Mouse (Mus musculus) liver, adult 2 months (tissue): ENCODE results near the gene Gm609. TPM values are rescaled to one million over a fixed set of nuclear protein-coding genes. Genes with fewer than 3 reads are reported as not detected.
"Not testable (repeated sequence)": the region's sequence is repeated elsewhere in the genome, so short reads cannot be mapped to it uniquely, and the experiment has no call there.

ENCODE experiments used
- DNase-seq: peaks from one replicate; pipeline ENCODE4 v3.0.0-alpha.2; 2011; ENCODE audit warnings: low read depth, low spot score; ENCODE audit errors: extremely low read depth
- H3K27ac ChIP-seq: fragments of 200-500 bp; replicated peaks from 2 replicates; pipeline ENCODE4 v1.5.1; 2012; ENCODE audit warnings: low read depth, mild to moderate bottlenecking, control low read depth, inconsistent platforms, low read length; ENCODE audit not compliant: insufficient read depth
- H3K27me3 ChIP-seq: fragments of 200-500 bp; 2 replicates; pipeline ENCODE4 v1.6.1; 2012; ENCODE audit warnings: mild to moderate bottlenecking, moderate library complexity, low read length, inconsistent platforms; ENCODE audit not compliant: control insufficient read depth, insufficient read depth
- H3K36me3 ChIP-seq: fragments of 200-500 bp; 2 replicates; pipeline ENCODE4 v1.6.1; 2012; ENCODE audit warnings: low read length, inconsistent platforms; ENCODE audit not compliant: control insufficient read depth, insufficient read depth
- H3K4me1 ChIP-seq: fragments of 200-500 bp; 2 replicates; pipeline ENCODE4 v1.6.1; 2011; ENCODE audit warnings: low read length; ENCODE audit not compliant: control insufficient read depth, insufficient read depth
- H3K4me3 ChIP-seq: fragments of 200-500 bp; 2 replicates; pipeline ENCODE4 v1.5.1; 2011; ENCODE audit warnings: low read depth, mild to moderate bottlenecking, control low read depth, low read length, moderate library complexity; ENCODE audit not compliant: insufficient read depth
- H3K79me2 ChIP-seq: fragments of 200-500 bp; 2 replicates; pipeline ENCODE4 v1.6.1; 2012; ENCODE audit warnings: inconsistent platforms, mild to moderate bottlenecking, low read length, moderate library complexity; ENCODE audit not compliant: control insufficient read depth, insufficient read depth
- H3K9ac ChIP-seq: fragments of 200-500 bp; 2 replicates; pipeline ENCODE4 v1.6.1; 2012; ENCODE audit warnings: low read depth, mild to moderate bottlenecking, control low read depth, inconsistent platforms, low read length
- CTCF ChIP-seq: fragments of 200-500 bp; IDR thresholded peaks from 2 replicates; pipeline ENCODE4 v1.5.1; 2011; ENCODE audit warnings: low read depth, low read length, control low read depth
- POLR2A ChIP-seq: fragments of 200-500 bp; IDR thresholded peaks from 2 replicates; pipeline ENCODE4 v1.6.1; 2011; ENCODE audit warnings: low read length, control low read depth; ENCODE audit not compliant: insufficient read depth; ENCODE audit errors: extremely low read depth
- WGBS: fragments of 180-500 bp; shearing (Covaris S2); methylation state at CpG from one replicate; pipeline ENCODE4 v1.1.7; 2018; 5-methylcytosine and 5-hydroxymethylcytosine counted together
- polyA plus RNA-seq: library from polyadenylated mRNA; depleted of rRNA; stranded (reverse); fragments of >200 nt; gene quantifications from 2 replicates; pipeline ENCODE4 v1.2.3, GENCODE M21; 2012
- total RNA-seq: library from RNA; depleted of rRNA; stranded (reverse); fragments of >200 nt; gene quantifications from 2 replicates; pipeline ENCODE4 v1.2.3, GENCODE M21; 2014

Gene Gm609
- total and polyA plus RNA-seq, 2 experiments = 0.04 to 0.46 TPM

DNA sequence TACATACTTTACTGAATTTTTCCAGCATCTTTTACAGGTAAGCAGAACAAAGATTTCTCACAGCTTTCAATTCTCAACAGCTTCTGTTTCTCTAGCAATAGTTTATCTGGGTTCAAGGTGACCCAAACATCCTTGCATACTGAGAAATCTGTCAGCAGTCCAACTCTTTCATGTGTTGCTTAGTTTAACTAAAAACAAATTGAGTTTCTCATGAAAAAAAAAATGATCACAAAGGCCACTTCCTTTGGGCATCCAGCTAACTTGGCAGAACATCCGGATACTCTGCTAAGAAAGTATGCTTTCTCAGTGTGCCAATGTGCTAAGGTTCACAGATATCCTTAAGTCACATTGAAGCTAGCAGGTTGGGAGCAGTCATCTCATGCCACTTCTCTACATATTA, 2.6 kb upstream of the Gm609 start:
- Histone ChIP-seq H3K79me2 (no peaks in the 10 kb centered on the region), H3K27ac (no peak overlapping the region), H3K36me3 (no peaks in the 10 kb centered on the region), H3K4me1 (no peaks in the 10 kb centered on the region), H3K27me3 (no peaks in the 10 kb centered on the region), H3K9ac (no peak overlapping the region), H3K4me3 (no peak overlapping the region)
- no peak for DNase-seq
- TF ChIP-seq CTCF (no peak), POLR2A (no peak)
- 49% methylated on average over 1 of the region's 1 CpGs for WGBS

DNA sequence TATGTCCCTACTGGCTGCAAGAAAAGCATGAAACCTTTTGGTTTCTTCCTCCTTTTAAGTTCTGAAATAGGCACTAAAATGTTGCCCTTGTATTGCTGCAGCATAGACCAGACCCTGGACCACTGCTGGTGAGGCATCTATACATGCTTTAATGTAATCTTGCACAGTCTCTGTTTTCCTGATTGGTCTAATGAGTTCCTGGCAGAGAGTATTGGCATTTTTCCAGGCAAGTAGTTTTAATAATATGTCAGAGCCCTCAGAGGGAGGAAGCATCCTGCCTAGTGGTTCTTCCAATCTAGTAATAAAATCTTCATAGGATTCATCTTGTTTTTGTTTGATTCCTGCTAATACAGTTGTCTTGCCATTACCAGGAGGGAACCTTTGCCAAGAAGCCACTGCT, 15.8 kb downstream of the Gm609 start:
- Histone ChIP-seq H3K27me3 (no peaks in the 10 kb centered on the region), H3K4me1 (no peaks in the 10 kb centered on the region), H3K27ac (no peak overlapping the region), H3K4me3 (no peak overlapping the region), H3K9ac (no peak overlapping the region), H3K36me3 (no peaks in the 10 kb centered on the region), H3K79me2 (no peaks in the 10 kb centered on the region)
- TF ChIP-seq POLR2A (no peak), CTCF (no peak)
- DNase-seq = no peak

DNA sequence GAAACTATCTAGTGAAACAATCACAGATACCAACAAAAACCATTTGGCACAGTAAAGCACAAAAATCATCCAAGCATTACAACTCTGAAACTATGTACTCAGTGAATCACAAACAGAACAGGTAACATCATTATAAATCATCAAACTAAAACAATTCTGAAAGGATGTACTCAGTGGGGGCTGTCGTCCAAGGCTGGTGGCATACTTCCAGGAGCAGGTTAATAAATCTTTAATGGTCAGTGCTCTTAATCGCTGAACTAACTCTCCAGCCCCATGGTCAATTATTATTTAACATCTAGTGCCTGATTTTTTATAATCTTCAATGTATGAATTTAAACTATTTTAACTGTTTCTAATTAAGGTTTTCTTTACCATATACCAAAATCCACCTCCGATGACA, 20.9 kb downstream of the Gm609 start:
- H3K4me3 ChIP-seq, H3K27ac ChIP-seq, H3K9ac ChIP-seq, H3K36me3 ChIP-seq, H3K4me1 ChIP-seq, H3K79me2 ChIP-seq, H3K27me3 ChIP-seq: not testable (repeated sequence)
- 38% methylated on average over 3 of the region's 3 CpGs for WGBS
- peak; percentile 23 for DNase-seq

DNA sequence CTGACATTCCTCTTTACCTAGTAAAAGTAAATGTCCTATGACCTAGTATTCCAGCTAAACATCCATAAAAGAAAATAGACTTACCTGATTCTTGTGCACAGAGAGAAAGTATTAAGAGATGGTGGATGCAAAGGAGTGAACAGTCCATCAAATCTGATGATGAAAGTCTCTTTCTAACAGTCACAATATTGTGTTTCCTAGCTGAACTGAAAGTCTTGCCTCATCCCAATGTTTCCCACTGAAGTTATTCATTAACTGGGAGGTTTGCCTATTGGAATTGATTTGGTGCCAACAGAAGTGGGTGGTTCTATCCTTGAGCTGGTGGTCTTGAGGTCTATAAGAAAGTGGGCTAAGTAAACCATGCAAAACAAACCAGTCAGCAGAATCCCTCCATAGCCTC, 38.0 kb downstream of the Gm609 start:
- Histone ChIP-seq H3K79me2 (no peaks in the 10 kb centered on the region), H3K4me1 (no peaks in the 10 kb centered on the region), H3K36me3 (no peaks in the 10 kb centered on the region), H3K4me3 (no peak overlapping the region), H3K27me3 (no peaks in the 10 kb centered on the region), H3K27ac (no peak overlapping the region), H3K9ac (no peak overlapping the region)
- TF ChIP-seq POLR2A = no peak
- TF ChIP-seq CTCF = no peak
- peak; percentile 21 for DNase-seq

DNA sequence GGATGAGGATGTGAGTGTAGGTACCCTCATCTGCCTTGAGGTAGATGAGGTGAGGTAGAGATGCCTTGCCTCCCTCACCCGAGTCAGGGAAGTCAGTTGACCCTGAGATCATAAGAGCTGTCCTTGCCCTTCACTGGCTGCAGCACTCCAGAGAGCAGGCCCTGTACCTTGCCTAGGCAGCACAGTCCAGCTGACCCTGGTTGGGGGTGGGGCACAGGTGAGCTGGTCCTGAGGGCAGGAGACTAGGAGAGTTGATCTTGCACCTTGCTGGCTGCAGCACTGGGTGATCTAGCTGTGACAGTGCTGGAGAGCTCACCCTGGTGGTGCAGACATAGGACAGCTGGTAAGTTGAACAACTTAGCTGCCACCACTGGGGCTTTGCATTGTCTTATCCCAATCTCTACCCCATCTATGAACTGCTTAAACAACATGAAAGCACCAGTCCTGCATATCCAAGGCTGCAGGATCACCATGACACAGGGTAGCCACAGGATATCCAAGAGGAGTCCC, 55.5 kb downstream of the Gm609 start:
- WGBS = 79% methylated on average over 1 of the region's 1 CpGs
- H3K36me3 ChIP-seq = no peaks in the 10 kb centered on the region
- TF ChIP-seq POLR2A = no peak
- no peak for TF ChIP-seq CTCF

DNA sequence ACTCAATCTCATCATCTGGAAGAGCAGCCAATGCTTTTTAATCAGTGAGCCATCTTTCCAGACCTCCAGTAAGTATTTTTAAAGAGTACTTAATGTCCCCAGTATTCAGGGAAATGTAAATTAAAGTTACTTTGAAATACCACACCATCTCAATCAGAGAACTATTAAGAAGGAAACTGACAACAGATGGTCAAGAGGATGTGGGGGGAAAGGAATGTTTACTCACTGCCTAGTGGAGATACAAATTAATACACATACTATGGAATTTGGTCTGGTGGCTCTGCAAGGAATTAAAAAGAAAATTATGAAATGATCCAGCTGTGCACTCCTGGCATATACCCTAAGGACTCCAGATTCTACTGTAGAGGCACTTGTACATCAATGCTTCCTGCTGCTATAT, 57.2 kb downstream of the Gm609 start:
- Histone ChIP-seq H3K4me3 (no peak overlapping the region), H3K9ac (no peak overlapping the region), H3K4me1 (no peaks in the 10 kb centered on the region), H3K36me3 (no peaks in the 10 kb centered on the region), H3K27me3 (no peaks in the 10 kb centered on the region), H3K27ac (no peak overlapping the region), H3K79me2 (no peaks in the 10 kb centered on the region)
- DNase-seq = no peak
- TF ChIP-seq POLR2A (no peak), CTCF (no peak)

More for the DNA sequence above, 55.5 kb downstream of the Gm609 start:
- Histone ChIP-seq H3K4me3 (no peak overlapping the region), H3K27me3 (no peaks in the 10 kb centered on the region), H3K4me1 (no peaks in the 10 kb centered on the region), H3K9ac (no peak overlapping the region), H3K27ac (no peak overlapping the region), H3K79me2 (no peaks in the 10 kb centered on the region)
- DNase-seq = no peak
